Mouse (Mus musculus): ENCODE results near the gene Lrrc17.
"Not testable (repeated sequence)": the region's sequence is repeated elsewhere in the genome, so short reads cannot be mapped to it uniquely, and the experiment has no call there.

The Lrrc17 gene

GRCm38 (mm10) chr5:21608311-21609304, 65.2 kb downstream of the Lrrc17 start:
- peak; percentile 43 to 55 for DNase-seq (ENCODE audit: low spot score in 2 of 2)

GRCm38 (mm10) chr5:21610996-21611395, 67.6 kb downstream of the Lrrc17 start:
- DNase-seq (ENCODE audit: low spot score in 2 of 2) = no peak

- DNase-seq (ENCODE audit: low spot score in 2 of 2) = not testable (repeated sequence)
Measured at GRCm38 (mm10) chr5:21614299-21614698, 70.9 kb downstream of the Lrrc17 start.

- no peak for DNase-seq (ENCODE audit: low spot score in 2 of 2)
Measured at GRCm38 (mm10) chr5:21616450-21617009, 73.2 kb downstream of the Lrrc17 start.
